Mouse (Mus musculus): ENCODE data around the gene Cltc.

Cltc gene

DNA sequence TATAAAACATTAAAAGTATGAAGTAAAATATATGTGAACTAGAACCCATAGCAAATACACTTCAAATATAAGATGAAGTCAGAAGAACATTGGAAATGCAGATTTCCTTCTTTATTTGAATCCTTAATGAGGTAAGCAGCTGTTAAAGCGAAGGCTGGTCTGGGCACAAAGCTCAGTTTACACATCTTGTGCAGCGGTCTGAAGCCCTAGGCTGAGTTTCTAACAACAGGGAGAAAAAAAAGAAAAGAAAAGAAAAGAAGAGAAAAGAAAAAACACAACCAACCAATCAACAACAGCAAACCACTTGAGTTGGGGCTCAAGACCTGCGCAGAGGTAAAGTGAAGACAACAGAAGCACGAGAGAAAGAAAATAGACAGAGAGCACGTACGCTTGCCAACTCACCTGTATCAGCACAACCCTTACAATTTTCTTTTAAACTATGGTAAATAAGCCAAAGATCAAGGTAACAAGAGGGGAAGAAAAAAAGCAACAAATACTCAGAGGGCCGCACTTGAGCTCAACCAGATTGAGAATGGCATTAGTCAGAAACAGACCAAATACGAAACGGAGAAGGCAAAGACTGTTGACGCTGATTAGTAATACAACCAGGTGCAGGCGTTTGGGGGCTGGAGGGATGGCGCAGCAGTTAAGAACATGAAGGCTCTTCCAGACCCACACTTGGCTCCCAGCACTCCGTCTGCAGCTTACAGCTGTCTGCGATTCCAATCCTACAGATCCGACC lies 109.5 kb downstream of the Cltc start:
- DNase-seq (ENCODE audit: low spot score in 2 of 2): no peak

DNA sequence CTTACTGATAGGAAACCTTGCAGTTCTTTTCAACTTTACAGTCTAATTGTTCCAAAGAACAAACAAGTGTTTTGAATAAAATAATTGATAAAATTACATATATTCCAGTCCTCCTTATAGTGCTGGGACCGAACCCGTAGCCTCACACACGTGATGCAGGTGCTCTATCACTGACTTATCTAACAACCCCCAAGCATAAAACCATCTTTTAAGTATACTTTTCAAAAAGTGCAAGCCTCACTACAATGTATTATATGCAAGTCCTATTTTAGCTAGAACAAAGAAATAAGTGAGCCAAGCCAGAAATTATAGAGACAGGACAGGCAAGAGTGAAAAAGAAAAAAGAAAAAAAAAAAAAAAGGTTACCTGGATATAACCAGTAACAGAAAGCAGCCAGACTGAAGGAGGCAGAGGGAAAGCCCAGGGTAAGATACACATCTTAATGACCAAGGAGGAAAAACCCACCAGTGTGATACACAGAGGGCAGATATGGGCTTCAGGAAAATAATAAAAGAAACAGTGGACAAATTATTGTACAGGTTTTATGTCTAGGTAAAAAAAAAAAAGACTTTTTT lies 110.4 kb downstream of the Cltc start:
- no peak for DNase-seq (ENCODE audit: low spot score in 2 of 2)

DNA sequence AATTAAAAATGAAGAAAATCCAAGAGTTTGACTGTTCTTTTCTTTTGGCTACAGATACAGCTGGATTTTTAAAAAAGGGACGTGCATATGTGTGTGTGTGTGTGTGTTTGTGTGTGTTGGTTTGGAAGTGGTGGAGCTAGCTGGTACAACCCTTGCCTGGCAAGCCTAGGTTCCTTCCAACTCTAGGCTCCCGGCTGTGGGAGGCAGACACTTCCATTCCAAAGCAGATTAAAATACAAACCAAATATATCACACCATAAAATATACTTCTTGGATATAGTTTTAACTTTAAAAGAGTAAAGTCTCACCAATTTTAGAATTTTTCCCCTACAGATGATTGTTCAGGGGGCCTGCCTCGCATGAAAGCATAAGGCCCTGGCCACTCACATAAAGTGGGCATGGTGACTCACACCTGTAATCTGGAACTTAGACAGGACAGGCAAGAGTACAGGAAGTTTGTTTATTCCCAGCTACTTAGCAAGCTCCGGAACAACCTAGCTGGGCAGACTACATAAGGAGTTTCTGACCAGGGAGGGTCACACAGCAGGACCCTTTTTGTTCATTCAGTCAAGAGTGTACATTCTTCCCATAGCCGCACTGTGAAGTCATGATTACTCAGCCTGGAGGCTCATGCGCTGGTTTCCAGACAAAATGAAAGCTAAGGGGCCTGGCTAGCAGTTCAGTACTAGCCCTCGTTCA lies 111.1 kb downstream of the Cltc start:
- no peak for DNase-seq (ENCODE audit: low spot score in 2 of 2)

DNA sequence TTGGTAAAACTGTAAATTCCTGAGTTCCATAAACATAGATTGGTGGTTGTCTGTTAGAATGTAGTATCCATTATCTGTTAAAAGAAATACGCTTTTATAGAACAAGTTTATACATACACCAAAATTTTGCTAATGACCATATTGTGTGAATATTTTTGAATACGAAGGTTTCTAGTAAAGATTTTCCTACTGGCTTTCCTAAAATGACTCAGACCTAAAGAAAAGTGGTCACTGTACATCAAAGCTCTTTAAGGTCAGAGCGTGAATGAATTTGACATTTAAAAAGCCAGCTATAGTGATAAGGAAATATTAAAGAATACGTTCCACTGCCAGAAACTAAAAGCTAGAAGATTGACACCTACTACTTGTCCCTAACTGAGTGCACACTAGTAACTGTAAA lies 112.8 kb downstream of the Cltc start:
- no peak for DNase-seq (ENCODE audit: low spot score in 2 of 2)
